Mouse (Mus musculus) ES-E14 (cell line): Measurements from ENCODE around the gene B3gnt4. TPM values are rescaled to one million over a fixed set of nuclear protein-coding genes. Genes with fewer than 3 reads are reported as not detected.
A peak's percentile ranks its signal among the peaks of the same experiment; 100 is the strongest.
"Not testable (repeated sequence)": the region's sequence is repeated elsewhere in the genome, so short reads cannot be mapped to it uniquely, and the experiment has no call there.

Source experiments
- DNase-seq: peaks from one replicate; pipeline ENCODE4 v3.0.0-alpha.2; 2013; ENCODE audit warnings: low read depth, low spot score
- H3K27ac ChIP-seq: 2 replicates; pipeline ENCODE4 v1.5.1; 2012; ENCODE audit warnings: low read depth, mild to moderate bottlenecking, low read length, moderate library complexity, mixed read lengths; ENCODE audit not compliant: poor library complexity, insufficient read depth, severe bottlenecking
- H3K36me3 ChIP-seq: 2 replicates; pipeline ENCODE4 v1.6.1; 2012; ENCODE audit warnings: mild to moderate bottlenecking, low read length, moderate library complexity, mixed read lengths; ENCODE audit not compliant: control insufficient read depth, poor library complexity, insufficient read depth, severe bottlenecking
- H3K4me1 ChIP-seq, 2 experiments: fragments of 150-350 bp in 1 of 2; sonication (generic) in 1 of 2; 2 replicates each; pipeline ENCODE4 v1.6.1; 2012; ENCODE audit warnings: low read length in 2 of 2, mild to moderate bottlenecking in 1 of 2, mixed read lengths in 1 of 2; ENCODE audit not compliant: control insufficient read depth in 2 of 2, insufficient read depth in 2 of 2, poor library complexity in 1 of 2
- H3K4me3 ChIP-seq, 2 experiments: fragments of 150-350 bp in 1 of 2; sonication (generic) in 1 of 2; 2 replicates each; pipeline ENCODE4 v1.5.1; 2012; ENCODE audit warnings: low read length in 2 of 2, low read depth in 1 of 2, mild to moderate bottlenecking in 1 of 2, mixed read lengths in 1 of 2; ENCODE audit not compliant: insufficient read depth in 1 of 2, poor library complexity in 1 of 2, severe bottlenecking in 1 of 2
- H3K9ac ChIP-seq: 2 replicates; pipeline ENCODE4 v1.6.1; 2012; ENCODE audit warnings: low read depth, mild to moderate bottlenecking, low read length, mixed read lengths; ENCODE audit not compliant: poor library complexity, insufficient read depth, severe bottlenecking
- H3K9me3 ChIP-seq: fragments of 150-350 bp; sonication (generic); 2 replicates; pipeline ENCODE4 v1.6.1; 2012; ENCODE audit warnings: low read depth, mild to moderate bottlenecking, low read length; ENCODE audit not compliant: control insufficient read depth, insufficient read depth
- CHD2 ChIP-seq: IDR thresholded peaks from 2 replicates; pipeline ENCODE4 v1.6.1; 2014; ENCODE audit warnings: mild to moderate bottlenecking, low read depth, low read length, inconsistent platforms
- HCFC1 ChIP-seq: IDR thresholded peaks from 2 replicates; pipeline ENCODE4 v1.6.1; 2012; ENCODE audit warnings: low read length, inconsistent platforms, borderline replicate concordance; ENCODE audit not compliant: insufficient read depth
- MAFK ChIP-seq: IDR thresholded peaks from 2 replicates; pipeline ENCODE4 v1.6.1; 2014; ENCODE audit warnings: mild to moderate bottlenecking, low read depth, low read length, inconsistent platforms; ENCODE audit not compliant: insufficient read depth
- ZC3H11A ChIP-seq: IDR thresholded peaks from 2 replicates; pipeline ENCODE4 v1.6.1; 2012; ENCODE audit warnings: low read depth, mild to moderate bottlenecking, inconsistent platforms, low read length, borderline replicate concordance
- ZNF384 ChIP-seq: IDR thresholded peaks from 2 replicates; pipeline ENCODE4 v1.6.1; 2012; ENCODE audit warnings: low read depth, low read length, inconsistent platforms
- in situ Hi-C, 2 experiments: fragments of 600-800 bp; cut with MboI; formaldehyde crosslinking; loops; one replicate each; pipeline ENCODE4 v1.15.1; 2025; ENCODE audit warnings: low sequenced_read_pairs in 2 of 2, inconsistent platforms in 1 of 2; ENCODE audit not compliant: unreplicated experiment in 2 of 2
- total RNA-seq: library from RNA; depleted of rRNA; stranded (reverse); fragments of 300-350 nt; gene quantifications from 2 replicates; pipeline ENCODE4 v1.2.3, GENCODE M21; 2012

B3gnt4 gene
- total RNA-seq, 1 experiment: 1.2 TPM

GRCm38 (mm10) chr5:123499717-123500116 is 10.5 kb upstream of the B3gnt4 start:
- no peak for DNase-seq
- TF ChIP-seq ZC3H11A (0 out of 2 replicates have a peak, but pooled peaks have one; percentile 3), ZNF384 (no peak), HCFC1 (no peak), MAFK (no peak), CHD2 (no peak)
- in situ Hi-C loops: no loop called here
- H3K4me1 ChIP-seq: peaks cover 0 to 21% of the 10 kb centered on the region in 2 experiments; a peak in 2 of 4 replicates
- H3K9me3 ChIP-seq: no peaks in the 10 kb centered on the region
- no peak overlapping the region for H3K4me3 ChIP-seq
- no peak overlapping the region for H3K27ac ChIP-seq
- H3K36me3 ChIP-seq: no peaks in the 10 kb centered on the region
- no peak overlapping the region for H3K9ac ChIP-seq

DNA sequence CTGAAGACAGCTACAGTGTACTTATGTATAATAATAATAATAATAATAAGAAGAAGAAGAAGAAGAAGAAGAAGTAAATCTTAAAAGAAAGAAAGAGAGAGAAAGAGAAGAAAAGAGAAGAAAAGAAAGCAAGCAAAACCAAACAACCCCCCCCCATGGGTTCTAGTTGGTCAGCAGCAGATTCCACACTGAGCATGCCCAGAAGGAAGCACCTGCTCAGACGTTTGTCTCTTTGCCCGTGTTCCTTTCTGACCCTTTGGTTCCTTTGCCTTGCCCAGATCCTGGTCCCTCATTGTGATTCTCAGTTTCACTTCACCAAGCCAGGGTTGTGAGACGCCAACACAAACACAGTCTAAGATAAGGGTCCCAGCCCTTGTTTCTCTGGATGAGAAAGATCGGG is 8.3 kb upstream of the B3gnt4 start:
- DNase-seq: no peak
- Histone ChIP-seq H3K36me3 (no peaks in the 10 kb centered on the region), H3K27ac (no peak overlapping the region), H3K9me3 (no peaks in the 10 kb centered on the region), H3K4me3 (no peak overlapping the region), H3K4me1 (peaks cover 0 to 15% of the 10 kb centered on the region in 2 experiments; a peak in 2 of 4 replicates), H3K9ac (no peak overlapping the region)
- in situ Hi-C loops: no loop called here
- no peak for TF ChIP-seq MAFK
- no peak for TF ChIP-seq ZC3H11A
- no peak for TF ChIP-seq HCFC1
- no peak for TF ChIP-seq CHD2
- TF ChIP-seq ZNF384: no peak

GRCm38 (mm10) chr5:123507936-123508723 is 2.1 kb upstream of the B3gnt4 start:
- Histone ChIP-seq H3K27ac (no peak overlapping the region), H3K4me1 (peaks cover 2 to 15% of the 10 kb centered on the region in 2 experiments; a peak in 3 of 4 replicates), H3K9ac (peak overlapping the region; percentile 78), H3K36me3 (peaks cover 8% of the 10 kb centered on the region; the same call in 1 of the 2 replicates), H3K4me3 (peak overlapping the region; percentile 70 to 85), H3K9me3 (no peaks in the 10 kb centered on the region)
- in situ Hi-C loops: no loop called here
- TF ChIP-seq ZNF384 (no peak), HCFC1 (no peak), CHD2 (0 out of 2 replicates have a peak, but pooled peaks have one; percentile 17), MAFK (no peak), ZC3H11A (no peak)
- peak; percentile 89 for DNase-seq

DNA sequence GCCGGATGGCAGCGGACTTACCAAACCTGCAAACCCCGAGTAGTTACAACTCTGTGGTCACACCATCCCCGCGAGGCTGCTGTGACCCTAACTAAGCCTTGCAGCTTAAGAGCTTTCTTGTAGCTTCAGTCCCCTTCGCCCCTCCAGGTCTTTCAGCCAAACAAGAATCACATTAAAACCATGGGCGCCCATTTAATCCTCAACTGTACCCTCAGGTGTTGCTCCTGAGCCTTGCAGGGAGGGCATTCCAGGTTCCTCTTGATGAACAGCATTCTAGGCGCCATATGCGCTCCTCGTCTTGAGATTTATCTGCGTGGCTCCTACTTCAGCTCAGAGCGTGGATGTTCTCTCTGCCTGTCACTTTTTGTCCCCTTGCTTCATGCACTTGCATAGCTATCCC is 1.3 kb upstream of the B3gnt4 start:
- H3K9ac ChIP-seq: peak overlapping the region; percentile 78
- peaks cover 8% of the 10 kb centered on the region; the same call in 1 of the 2 replicates for H3K36me3 ChIP-seq
- DNase-seq: no peak
- in situ Hi-C loops: no loop called here
- no peaks in the 10 kb centered on the region for H3K9me3 ChIP-seq
- no peak overlapping the region for H3K27ac ChIP-seq
- peaks cover 2 to 15% of the 10 kb centered on the region in 2 experiments; a peak in 3 of 4 replicates for H3K4me1 ChIP-seq
- no peak for TF ChIP-seq CHD2
- TF ChIP-seq MAFK: no peak
- no peak for TF ChIP-seq HCFC1
- TF ChIP-seq ZNF384: no peak
- no peak for TF ChIP-seq ZC3H11A
- peak overlapping the region; percentile 70 to 85 for H3K4me3 ChIP-seq

DNA sequence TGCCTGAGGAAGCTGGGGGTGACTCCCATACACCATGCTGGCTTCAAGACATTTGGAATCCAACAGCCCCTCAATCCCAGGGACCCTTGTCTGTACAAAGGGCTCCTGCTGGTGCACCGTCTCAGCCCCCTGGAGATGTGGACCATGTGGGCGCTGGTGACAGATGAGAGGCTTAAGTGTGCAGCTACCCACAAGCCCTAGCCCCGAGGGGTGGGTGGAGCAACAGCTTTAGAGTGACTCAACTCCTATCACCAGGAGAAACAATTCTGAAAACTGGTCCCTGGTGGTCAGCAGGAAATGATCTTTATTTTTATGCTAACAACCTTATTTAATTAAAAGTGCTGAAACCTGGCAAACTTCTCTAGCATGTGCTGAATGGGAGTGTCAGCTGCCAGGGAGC is 1.2 kb downstream of the B3gnt4 start:
- H3K4me3 ChIP-seq, H3K9ac ChIP-seq, DNase-seq, H3K27ac ChIP-seq, H3K9me3 ChIP-seq, in situ Hi-C loops: not testable (repeated sequence)
- Histone ChIP-seq H3K4me1 (peaks cover 2 to 15% of the 10 kb centered on the region in 2 experiments; a peak in 3 of 4 replicates), H3K36me3 (peaks cover 18% of the 10 kb centered on the region)
